Mouse (Mus musculus): ENCODE results near the gene Eif2s3x. TPM values are rescaled to one million over a fixed set of nuclear protein-coding genes. Genes with fewer than 3 reads are reported as not detected.

Gene Eif2s3x
- 110 and 124 TPM in 2 replicates for polyA plus RNA-seq (2014; fragmentation: Nextera tagmentation; extraction: Ambion mirVana)

DNA sequence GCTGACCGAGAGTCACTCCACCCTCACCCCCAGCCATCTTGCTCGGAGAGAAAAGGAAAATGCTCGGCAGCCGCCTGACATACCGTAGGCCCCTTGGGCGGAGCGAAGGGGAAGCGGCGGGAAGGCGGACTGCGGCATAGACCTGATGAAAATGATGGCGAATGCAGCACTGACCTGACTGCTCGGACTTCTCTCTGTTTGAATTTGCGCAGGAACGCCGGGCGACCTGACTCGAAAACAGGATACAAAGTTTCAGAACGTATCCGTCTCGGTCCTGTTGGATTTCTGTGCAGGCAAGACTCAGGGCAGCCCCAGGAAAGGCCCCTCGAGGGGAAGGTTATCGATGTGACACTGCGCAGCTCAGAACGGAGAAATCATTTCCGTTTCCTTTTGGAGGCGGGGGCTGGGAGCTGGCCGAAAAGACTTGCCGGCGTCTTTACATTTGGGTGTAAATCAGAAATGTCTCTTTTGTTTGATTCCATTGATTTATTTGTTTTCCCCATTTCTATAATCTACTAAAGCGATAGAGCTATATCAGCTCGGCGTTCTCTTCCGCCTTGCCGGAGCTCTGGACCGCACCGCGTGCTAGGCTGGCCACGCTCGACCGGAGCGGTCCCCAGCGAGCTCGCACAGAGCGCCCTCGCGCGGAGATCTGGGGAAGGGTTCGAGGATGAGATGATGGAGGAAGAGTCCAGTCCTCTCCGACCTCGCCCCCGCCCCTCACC, at the start of gene Eif2s3x:
Eif2s3x (minus strand) TSS at position 266 of the 725 bp plus-strand sequence.
- H3K27ac ChIP-seq (ENCODE audit: low read depth, low read length) = peak within 1 kb of the TSS; percentile 58
- peak within 1 kb of the TSS; percentile 78 for H3K4me3 ChIP-seq (ENCODE audit: low read depth, low read length)
- H3K9ac ChIP-seq (ENCODE audit: low read depth, low read length) = peak within 1 kb of the TSS; percentile 69
- DNase-seq (ENCODE audit: low spot score) (peak; percentile 83), ATAC-seq (replicated peaks; ENCODE audit: low FRiP score) (peak; percentile 92)
- under 1% methylated on average over 52 of the region's 52 CpGs for WGBS
- H3K36me3 ChIP-seq (ENCODE audit: control insufficient read depth, insufficient read depth, low read length) = peaks cover 13% of the 10 kb centered on the region
- H3K9me3 ChIP-seq (ENCODE audit: control insufficient read depth, low read length) = no peaks in the 10 kb centered on the region
- H3K4me1 ChIP-seq (replicated peaks; ENCODE audit: control insufficient read depth, insufficient read depth, low read length) = no peaks in the 10 kb centered on the region
- H3K27me3 ChIP-seq (replicated peaks; ENCODE audit: control insufficient read depth, insufficient read depth, low read length) = no peaks in the 10 kb centered on the region
- H3K4me2 ChIP-seq = peak within 1 kb of the TSS; percentile 69

DNA sequence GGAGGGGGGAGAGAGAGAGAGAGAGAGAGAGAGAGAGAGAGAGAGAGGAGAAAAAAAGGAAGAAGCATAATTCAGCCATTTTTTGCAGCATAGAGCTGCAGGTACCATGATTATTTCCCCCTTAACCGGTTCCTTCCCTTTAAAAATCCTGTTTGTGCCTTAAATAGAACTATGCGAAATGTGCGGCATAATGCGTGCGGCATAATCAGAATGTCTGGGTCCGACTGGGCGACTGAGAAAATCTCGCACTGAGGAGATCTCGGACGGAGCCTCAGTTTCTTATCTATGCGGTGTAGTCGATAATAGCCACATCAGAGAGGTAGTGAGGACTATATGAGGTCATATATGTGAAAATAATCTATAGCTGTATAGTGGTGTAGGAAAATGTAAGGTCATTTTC, 22.9 kb upstream of the Eif2s3x start:
- peak; percentile 31 for DNase-seq (ENCODE audit: low spot score)
- H3K27me3 ChIP-seq (replicated peaks; ENCODE audit: control insufficient read depth, insufficient read depth, low read length) = peaks cover 39% of the 10 kb centered on the region
- peak overlapping the region; percentile 67 for H3K4me2 ChIP-seq
- 23% methylated on average over 12 of the region's 12 CpGs for WGBS
- peak overlapping the region; percentile 78; the same call in 1 of the 2 replicates for H3K9ac ChIP-seq (ENCODE audit: low read depth, low read length)
- no peak overlapping the region for H3K27ac ChIP-seq (ENCODE audit: low read depth, low read length)
- no peak for ATAC-seq (replicated peaks; ENCODE audit: low FRiP score)
- H3K4me1 ChIP-seq (replicated peaks; ENCODE audit: control insufficient read depth, insufficient read depth, low read length) = no peaks in the 10 kb centered on the region
- H3K36me3 ChIP-seq (ENCODE audit: control insufficient read depth, insufficient read depth, low read length) = no peaks in the 10 kb centered on the region
- H3K9me3 ChIP-seq (ENCODE audit: control insufficient read depth, low read length) = no peaks in the 10 kb centered on the region
- H3K4me3 ChIP-seq (ENCODE audit: low read depth, low read length) = peak overlapping the region; percentile 65

DNA sequence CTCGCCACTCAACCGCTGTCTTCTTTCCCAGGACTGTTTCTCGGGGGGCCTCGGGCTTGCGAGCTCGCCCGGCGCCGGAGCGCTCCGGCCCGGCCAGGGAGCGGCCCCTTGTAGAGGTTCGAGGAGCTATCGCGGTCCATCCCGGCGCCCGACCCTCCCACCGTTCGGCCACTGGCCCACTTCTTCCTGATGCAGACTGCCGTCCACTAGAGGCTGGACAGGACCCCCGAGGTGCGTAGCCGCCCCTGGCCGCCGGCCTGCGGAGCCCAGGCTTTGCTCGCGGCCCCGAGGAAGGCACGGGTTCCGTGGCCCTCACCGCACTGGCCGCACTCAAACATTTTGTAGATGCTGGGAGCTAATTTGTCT, 22.5 kb upstream of the Eif2s3x start:
- ATAC-seq (replicated peaks; ENCODE audit: low FRiP score) (no peak; the same call in 1 of the 2 replicates), DNase-seq (ENCODE audit: low spot score) (no peak)
- no peaks in the 10 kb centered on the region for H3K9me3 ChIP-seq (ENCODE audit: control insufficient read depth, low read length)
- WGBS = 14% methylated on average over 35 of the region's 35 CpGs
- peak overlapping the region; percentile 78 for H3K9ac ChIP-seq (ENCODE audit: low read depth, low read length)
- H3K27me3 ChIP-seq (replicated peaks; ENCODE audit: control insufficient read depth, insufficient read depth, low read length) = peaks cover 39% of the 10 kb centered on the region
- no peaks in the 10 kb centered on the region for H3K4me1 ChIP-seq (replicated peaks; ENCODE audit: control insufficient read depth, insufficient read depth, low read length)
- no peaks in the 10 kb centered on the region for H3K36me3 ChIP-seq (ENCODE audit: control insufficient read depth, insufficient read depth, low read length)
- H3K4me2 ChIP-seq = peak overlapping the region; percentile 67
- H3K4me3 ChIP-seq (ENCODE audit: low read depth, low read length) = peak overlapping the region; percentile 65
- peak overlapping the region; percentile 90; the same call in 1 of the 2 replicates for H3K27ac ChIP-seq (ENCODE audit: low read depth, low read length)

DNA sequence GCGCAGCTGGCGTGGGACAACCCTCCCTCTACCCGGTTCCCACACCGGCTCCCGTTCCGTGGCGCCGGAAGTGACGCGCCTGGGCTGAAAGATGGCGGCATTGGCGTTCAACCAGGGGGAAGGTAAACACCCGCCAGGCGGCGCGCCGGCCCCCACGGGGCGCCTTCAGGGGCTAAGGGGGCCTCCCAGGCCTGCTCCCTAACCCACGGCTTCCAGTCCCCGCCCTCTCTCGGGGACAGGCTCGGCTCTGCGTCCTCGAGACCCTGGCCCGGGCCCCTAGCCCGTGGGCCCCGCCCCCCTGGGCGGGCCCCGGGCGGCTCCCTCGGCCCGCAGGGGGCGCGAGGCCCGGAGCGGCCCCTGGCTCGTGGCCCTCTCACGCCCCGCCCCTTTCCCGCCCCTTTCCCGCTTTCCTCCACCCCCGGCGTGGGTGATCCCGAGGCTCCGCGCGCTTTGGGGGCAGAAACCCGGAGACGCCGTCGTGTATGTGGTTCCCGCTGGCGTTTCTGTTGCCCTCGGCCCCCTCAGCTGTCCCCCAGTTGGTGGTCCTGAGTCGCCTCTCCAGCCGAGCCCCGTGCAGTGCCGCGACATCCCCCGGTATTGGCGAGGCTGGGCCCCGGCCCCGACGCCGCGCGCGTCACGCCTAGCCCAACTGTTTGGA, 22.0 kb upstream of the Eif2s3x start, which contains the start of gene Klhl15:
Klhl15 (plus strand) TSS at position 68 of the 658 bp plus-strand sequence.
- H3K27me3 ChIP-seq (replicated peaks; ENCODE audit: control insufficient read depth, insufficient read depth, low read length) = peaks cover 39% of the 10 kb centered on the region
- ATAC-seq (replicated peaks; ENCODE audit: low FRiP score) (peak; percentile 94), DNase-seq (ENCODE audit: low spot score) (peak; percentile 83)
- H3K36me3 ChIP-seq (ENCODE audit: control insufficient read depth, insufficient read depth, low read length) = no peaks in the 10 kb centered on the region
- no peaks in the 10 kb centered on the region for H3K9me3 ChIP-seq (ENCODE audit: control insufficient read depth, low read length)
- H3K4me2 ChIP-seq = peak within 1 kb of the TSS; percentile 67
- H3K27ac ChIP-seq (ENCODE audit: low read depth, low read length) = peak within 1 kb of the TSS; percentile 90
- WGBS = 6% methylated on average over 58 of the region's 70 CpGs
- H3K4me1 ChIP-seq (replicated peaks; ENCODE audit: control insufficient read depth, insufficient read depth, low read length) = no peaks in the 10 kb centered on the region
- peak within 1 kb of the TSS; percentile 65 for H3K4me3 ChIP-seq (ENCODE audit: low read depth, low read length)
- peak within 1 kb of the TSS; percentile 78 for H3K9ac ChIP-seq (ENCODE audit: low read depth, low read length)

DNA sequence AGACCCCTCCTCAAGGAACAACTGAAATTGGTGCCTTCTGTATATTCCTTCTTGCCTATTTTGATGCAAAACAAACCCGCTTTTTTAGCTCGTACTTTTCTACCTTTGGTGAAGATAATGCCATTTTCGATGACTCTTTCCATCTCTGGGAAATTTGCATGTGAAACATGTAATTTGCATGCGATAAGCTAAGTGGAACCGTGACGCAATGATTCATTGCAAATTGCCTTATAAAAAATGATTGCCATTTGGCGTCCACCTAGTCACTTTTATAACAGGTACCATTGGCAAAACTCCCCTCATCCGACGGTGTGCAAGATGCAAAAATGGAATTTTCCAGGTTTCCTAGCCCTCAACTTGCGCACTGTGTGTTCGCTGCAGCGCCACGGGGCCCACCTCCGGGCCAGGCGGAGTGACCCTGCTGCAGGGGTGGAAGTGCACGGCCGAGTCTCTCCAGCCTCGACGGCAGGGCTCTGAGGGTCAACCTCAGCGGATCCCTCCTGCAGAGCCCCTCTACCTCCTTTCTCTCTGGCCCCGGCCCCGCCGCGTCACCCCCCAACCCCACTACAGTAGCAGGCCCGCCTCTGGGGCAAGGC, 21.4 kb upstream of the Eif2s3x start:
- Histone ChIP-seq H3K9ac (ENCODE audit: low read depth, low read length) (peak overlapping the region; percentile 78), H3K4me2 (peak overlapping the region; percentile 67), H3K36me3 (ENCODE audit: control insufficient read depth, insufficient read depth, low read length) (no peaks in the 10 kb centered on the region), H3K4me1 (replicated peaks; ENCODE audit: control insufficient read depth, insufficient read depth, low read length) (no peaks in the 10 kb centered on the region), H3K4me3 (ENCODE audit: low read depth, low read length) (peak overlapping the region; percentile 65), H3K27me3 (replicated peaks; ENCODE audit: control insufficient read depth, insufficient read depth, low read length) (peaks cover 38% of the 10 kb centered on the region), H3K27ac (ENCODE audit: low read depth, low read length) (peak overlapping the region; percentile 90), H3K9me3 (ENCODE audit: control insufficient read depth, low read length) (no peaks in the 10 kb centered on the region)
- 11% methylated on average over 25 of the region's 25 CpGs for WGBS
- no peak for DNase-seq (ENCODE audit: low spot score)
- peak; percentile 65 for ATAC-seq (replicated peaks; ENCODE audit: low FRiP score)

DNA sequence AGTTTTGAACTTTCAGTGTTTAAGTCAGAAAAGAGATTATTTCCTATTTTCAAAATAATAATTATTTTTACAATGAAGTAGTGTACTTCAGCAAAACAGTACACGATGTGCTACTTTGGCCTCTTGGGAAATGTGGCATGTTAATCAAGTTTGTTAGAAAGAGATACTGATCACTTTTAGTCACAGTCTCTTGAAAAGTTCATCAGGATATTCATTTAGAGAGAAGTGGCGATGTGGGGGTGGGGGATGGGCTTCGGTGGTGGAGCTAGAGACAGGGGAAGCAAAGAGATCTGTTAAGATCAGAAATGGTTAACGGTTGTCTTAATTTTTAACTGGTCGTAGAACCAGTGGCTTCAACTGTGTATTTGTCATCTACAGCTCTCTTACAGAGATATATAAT, 20.8 kb upstream of the Eif2s3x start:
- Histone ChIP-seq H3K9me3 (ENCODE audit: control insufficient read depth, low read length) (no peaks in the 10 kb centered on the region), H3K36me3 (ENCODE audit: control insufficient read depth, insufficient read depth, low read length) (no peaks in the 10 kb centered on the region), H3K9ac (ENCODE audit: low read depth, low read length) (no peak overlapping the region), H3K27ac (ENCODE audit: low read depth, low read length) (0 out of 2 replicates have a peak overlapping the region, but pooled peaks have one; percentile 90), H3K4me3 (ENCODE audit: low read depth, low read length) (no peak overlapping the region; the same call in 1 of the 2 replicates), H3K4me2 (peak overlapping the region; percentile 67), H3K4me1 (replicated peaks; ENCODE audit: control insufficient read depth, insufficient read depth, low read length) (no peaks in the 10 kb centered on the region), H3K27me3 (replicated peaks; ENCODE audit: control insufficient read depth, insufficient read depth, low read length) (peaks cover 35% of the 10 kb centered on the region)
- 20% methylated on average over 5 of the region's 5 CpGs for WGBS
- ATAC-seq (replicated peaks; ENCODE audit: low FRiP score) (no peak), DNase-seq (ENCODE audit: low spot score) (no peak)

DNA sequence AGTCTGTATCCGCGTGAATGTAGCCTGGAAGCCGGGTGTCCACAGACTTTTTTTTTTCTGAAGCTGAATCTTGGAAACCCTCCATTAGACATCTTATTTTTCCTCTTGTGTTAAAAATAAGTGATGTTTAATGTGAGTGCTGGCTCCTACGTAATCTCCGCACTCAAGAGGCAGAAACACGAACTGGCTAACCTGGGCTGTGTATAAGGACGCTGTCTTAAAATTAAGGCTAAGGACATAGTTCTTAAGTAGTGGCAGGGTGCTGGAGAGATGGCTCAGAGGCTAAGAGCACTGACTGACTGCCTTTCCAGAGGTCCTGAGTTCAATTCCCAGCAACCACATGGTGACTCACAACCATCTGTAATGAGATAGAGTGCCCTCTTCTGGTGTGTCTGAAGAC, 722 bp upstream of the Eif2s3x start:
- peak overlapping the region; percentile 69; the same call in 1 of the 2 replicates for H3K9ac ChIP-seq (ENCODE audit: low read depth, low read length)
- peaks cover 7% of the 10 kb centered on the region for H3K36me3 ChIP-seq (ENCODE audit: control insufficient read depth, insufficient read depth, low read length)
- H3K4me1 ChIP-seq (replicated peaks; ENCODE audit: control insufficient read depth, insufficient read depth, low read length) = no peaks in the 10 kb centered on the region
- H3K4me2 ChIP-seq = peak overlapping the region; percentile 63
- H3K27ac ChIP-seq (ENCODE audit: low read depth, low read length) = 0 out of 2 replicates have a peak overlapping the region, but pooled peaks have one; percentile 25
- DNase-seq (ENCODE audit: low spot score) (no peak), ATAC-seq (replicated peaks; ENCODE audit: low FRiP score) (no peak)
- H3K4me3 ChIP-seq (ENCODE audit: low read depth, low read length) = peak overlapping the region; percentile 78
- no peaks in the 10 kb centered on the region for H3K27me3 ChIP-seq (replicated peaks; ENCODE audit: control insufficient read depth, insufficient read depth, low read length)
- 11% methylated on average over 7 of the region's 7 CpGs for WGBS
- H3K9me3 ChIP-seq (ENCODE audit: control insufficient read depth, low read length) = no peaks in the 10 kb centered on the region

DNA sequence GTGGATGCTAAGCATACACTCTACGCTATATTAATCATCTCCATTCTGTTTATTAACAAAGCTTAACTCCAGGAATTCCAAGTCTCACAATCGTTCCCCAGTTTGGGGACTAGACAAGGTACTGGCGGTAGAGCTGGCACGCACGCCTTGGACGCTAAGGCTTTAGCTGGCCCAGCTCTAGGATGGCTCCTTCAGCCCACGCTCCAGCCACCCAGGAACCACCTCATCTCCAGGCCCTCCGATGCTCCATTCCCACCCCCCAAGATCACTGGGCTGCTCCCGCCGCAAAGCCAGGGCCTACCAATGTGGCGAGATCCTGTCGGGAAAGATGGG, 432 bp downstream of the Eif2s3x start:
- DNase-seq (ENCODE audit: low spot score) (no peak), ATAC-seq (replicated peaks; ENCODE audit: low FRiP score) (peak; percentile 59; the same call in 1 of the 2 replicates)
- peak overlapping the region; percentile 69 for H3K9ac ChIP-seq (ENCODE audit: low read depth, low read length)
- H3K9me3 ChIP-seq (ENCODE audit: control insufficient read depth, low read length) = no peaks in the 10 kb centered on the region
- H3K27ac ChIP-seq (ENCODE audit: low read depth, low read length) = peak overlapping the region; percentile 58
- peaks cover 13% of the 10 kb centered on the region for H3K36me3 ChIP-seq (ENCODE audit: control insufficient read depth, insufficient read depth, low read length)
- no peaks in the 10 kb centered on the region for H3K27me3 ChIP-seq (replicated peaks; ENCODE audit: control insufficient read depth, insufficient read depth, low read length)
- WGBS = under 1% methylated on average over 12 of the region's 12 CpGs
- H3K4me3 ChIP-seq (ENCODE audit: low read depth, low read length) = peak overlapping the region; percentile 78
- H3K4me2 ChIP-seq = peak overlapping the region; percentile 69
- H3K4me1 ChIP-seq (replicated peaks; ENCODE audit: control insufficient read depth, insufficient read depth, low read length) = no peaks in the 10 kb centered on the region
